Mouse (Mus musculus): ENCODE data around the gene Ctbp2.

DNA sequence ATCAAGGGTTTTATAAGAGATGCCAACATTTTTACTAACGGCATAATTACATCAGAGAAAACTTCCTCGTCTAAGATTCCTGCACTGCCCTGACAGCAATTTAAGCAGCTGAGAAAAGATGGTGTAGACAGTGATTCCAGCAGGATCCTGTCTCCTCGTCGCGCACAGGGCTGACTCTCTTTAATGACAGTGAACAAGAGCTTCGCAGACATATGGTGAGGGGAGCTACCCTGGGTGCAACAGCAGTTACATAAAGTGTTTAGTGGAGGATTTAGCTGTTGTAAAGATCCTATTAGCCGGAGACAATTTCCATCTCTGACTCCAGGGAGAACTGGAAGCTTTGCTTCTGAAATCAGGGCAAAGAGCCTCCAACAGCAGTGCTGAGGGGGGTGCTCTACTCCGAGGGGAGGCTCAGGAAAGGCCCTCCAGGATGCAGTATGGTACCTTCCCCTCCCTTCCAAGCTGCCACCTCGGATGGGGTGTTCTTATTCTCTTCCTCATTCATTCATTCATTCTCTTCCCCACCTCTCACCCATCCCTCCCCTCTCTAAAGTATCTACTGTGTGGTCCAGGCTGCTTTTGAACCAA is 64.5 kb downstream of the Ctbp2 start:
- no peak for TF ChIP-seq CTCF (IDR thresholded peaks at IDR 0.05; ENCODE audit: low read depth, low read length)
- TF ChIP-seq GATA1 (IDR thresholded peaks at IDR 0.05; ENCODE audit: borderline replicate concordance, low read length), result no peak
- TF ChIP-seq TAL1 (conservative IDR thresholded peaks at IDR 0.05; ENCODE audit: low read depth, low read length), result no peak

Data from G1E (cell line).